Mouse (Mus musculus) cerebellum, adult 11-12 months (tissue): ENCODE data around the gene Klhdc3.

Source experiments
- DNase-seq: peaks from one replicate; pipeline ENCODE4 v3.0.0; 2022

Klhdc3 gene

DNA sequence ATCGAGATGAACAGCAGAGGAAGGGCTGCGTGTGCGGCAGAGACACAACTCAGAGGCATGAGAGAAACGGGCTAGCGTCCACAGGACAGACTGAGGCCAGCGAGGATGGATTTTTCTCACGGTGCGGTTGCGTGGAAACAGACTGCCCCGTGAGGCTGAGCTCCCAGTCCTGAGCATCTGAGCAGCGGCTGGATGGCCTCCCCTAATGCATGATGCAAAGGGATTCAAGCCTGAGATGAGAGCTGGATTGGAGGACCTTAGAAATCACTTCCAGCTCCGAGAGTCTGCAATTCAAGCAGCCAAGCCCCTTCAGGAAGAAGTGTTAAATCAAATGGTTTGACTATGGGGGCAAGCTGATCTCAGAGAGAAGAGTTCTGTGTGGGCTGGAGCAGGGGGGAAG lies 20.8 kb upstream of the Klhdc3 start:
- no peak for DNase-seq

DNA sequence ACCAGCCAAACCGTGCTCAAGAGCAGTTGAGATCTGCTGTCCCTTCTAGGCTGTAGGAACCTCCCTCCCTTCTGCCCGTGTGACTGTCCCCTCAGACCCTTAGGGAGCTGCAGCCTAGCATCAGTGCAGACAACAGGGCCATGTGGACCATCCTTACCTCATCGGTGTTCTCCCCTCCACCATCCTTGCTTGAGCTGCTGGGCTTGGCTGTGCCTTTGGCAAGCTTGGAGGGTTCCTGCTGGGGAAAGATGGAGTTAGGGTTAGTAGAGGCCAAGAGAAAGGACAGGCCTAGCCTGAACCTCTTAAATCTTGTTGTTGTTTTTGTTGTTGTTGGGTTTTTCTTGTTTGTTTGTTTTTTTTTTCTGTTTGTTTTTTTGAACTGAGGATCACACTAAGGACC lies 19.2 kb upstream of the Klhdc3 start:
- peak; percentile 67 for DNase-seq

DNA sequence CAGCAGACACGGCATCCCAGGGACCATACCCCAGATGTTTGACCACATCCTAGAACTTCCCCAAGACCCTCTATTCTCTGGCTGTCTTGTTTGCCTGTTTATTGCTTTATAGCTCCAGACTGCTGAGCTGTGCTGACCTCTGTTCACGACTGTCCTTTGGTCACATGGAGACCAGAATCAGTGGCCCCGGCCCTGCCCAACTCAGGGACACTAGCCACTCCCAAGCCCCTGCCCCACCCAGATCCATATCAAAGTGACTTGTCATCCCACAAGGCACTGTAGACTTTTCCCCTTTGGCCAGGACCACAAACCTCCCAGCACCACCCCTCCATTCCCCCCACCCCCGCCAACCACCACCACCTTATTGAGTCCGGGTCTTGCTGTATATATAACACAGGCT lies 18.5 kb upstream of the Klhdc3 start:
- DNase-seq: no peak

DNA sequence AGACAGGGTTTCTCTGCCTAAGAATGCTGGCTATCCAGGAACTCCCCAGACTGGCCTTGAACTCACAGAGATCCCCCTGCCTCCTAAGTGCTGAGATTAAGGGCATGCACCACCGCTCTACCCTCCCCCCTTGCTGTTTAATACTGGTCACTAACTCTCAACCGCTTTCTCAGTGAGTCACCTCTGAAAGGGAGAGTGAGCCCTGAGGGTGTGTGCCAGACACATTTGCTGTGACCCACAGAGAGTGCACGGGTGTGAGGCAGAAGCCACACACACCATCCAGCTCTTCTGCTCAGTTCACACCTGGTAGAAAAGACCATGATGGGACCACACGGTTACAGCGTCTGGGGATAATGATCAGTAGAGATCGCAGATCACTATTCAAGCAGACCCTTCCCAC lies 17.8 kb upstream of the Klhdc3 start:
- no peak for DNase-seq

DNA sequence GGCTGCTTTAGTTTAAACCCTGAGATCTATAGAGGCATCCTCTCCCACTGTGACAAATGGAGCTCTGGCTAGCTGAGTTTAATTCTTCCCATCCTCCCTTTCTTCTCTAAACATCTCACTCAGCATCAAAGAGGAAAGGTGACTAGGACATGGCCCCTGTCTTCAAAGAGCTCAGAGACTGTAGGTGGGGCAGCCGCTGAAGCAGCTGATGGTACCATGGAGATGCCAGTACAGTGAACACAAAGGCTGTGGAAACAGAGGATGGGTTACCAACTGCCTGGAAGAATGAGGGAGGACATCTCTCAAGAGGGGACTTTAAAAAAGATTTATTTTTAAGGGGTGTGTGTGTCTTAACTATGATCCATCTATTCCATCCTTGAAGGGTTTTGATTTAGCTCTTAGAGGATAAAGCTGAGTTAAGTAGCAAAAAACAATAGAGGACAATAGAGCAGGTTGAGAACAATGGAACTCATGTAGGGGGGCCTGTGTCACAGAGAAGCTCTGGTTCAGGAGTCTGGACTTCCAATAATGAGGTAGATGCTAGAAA lies 13.9 kb upstream of the Klhdc3 start:
- no peak for DNase-seq

DNA sequence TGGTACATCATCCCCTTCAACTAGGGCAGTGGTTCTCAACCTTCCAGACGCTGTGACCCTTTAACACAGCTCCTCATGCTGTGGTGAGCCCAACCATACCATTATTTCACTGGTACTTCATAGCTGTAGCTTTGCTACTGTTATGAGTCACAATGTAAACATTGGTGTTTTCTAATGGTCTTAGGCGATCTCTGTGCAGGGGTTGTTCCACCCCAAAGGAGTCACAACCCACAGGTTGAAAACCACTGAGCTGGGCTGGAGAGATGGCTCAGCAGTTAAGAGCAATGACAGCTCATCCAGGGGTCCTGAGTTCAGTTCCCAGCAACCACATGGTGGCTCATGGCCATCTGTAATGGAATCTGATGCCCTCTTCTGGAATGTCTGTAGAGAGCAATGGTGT lies 10.7 kb upstream of the Klhdc3 start:
- DNase-seq: no peak

DNA sequence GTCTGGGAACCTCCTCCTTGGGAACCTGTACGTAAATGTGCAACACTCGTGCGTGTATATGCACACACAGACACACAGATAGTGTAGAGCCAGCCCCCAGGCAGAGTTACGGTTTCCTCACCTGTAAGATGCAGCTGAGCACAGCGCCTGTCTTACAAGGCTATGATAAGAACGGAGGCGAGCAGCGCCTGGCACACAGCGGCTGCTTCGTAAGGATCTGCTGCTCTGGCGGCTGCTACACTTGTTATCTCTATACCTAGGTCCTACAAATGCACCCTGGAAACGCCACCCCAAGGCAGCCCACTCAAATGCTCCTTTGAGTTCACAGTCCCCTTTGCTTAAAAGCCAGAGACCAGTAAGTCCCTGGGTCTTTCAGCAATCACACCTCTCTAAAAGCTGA lies 10.0 kb upstream of the Klhdc3 start:
- no peak for DNase-seq

DNA sequence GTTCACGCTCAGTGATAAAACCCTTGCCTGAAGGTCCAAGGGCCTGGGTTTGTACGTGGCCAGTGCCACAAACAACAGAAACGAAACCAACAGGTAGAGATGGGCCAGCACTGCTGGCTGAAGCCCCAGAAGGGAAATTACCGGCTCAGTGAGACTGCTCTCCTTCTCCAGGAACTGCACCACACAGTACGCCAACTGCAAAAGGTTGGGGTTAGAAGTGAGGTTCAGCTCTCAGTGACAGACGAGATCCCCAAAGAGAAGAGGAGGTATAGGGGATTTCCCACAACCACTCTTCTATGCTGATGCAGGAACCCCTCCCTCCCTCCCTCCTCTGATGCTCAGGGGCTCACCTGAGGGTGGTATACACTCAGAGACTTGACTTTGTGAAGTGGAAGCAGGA lies 5.2 kb upstream of the Klhdc3 start:
- no peak for DNase-seq

DNA sequence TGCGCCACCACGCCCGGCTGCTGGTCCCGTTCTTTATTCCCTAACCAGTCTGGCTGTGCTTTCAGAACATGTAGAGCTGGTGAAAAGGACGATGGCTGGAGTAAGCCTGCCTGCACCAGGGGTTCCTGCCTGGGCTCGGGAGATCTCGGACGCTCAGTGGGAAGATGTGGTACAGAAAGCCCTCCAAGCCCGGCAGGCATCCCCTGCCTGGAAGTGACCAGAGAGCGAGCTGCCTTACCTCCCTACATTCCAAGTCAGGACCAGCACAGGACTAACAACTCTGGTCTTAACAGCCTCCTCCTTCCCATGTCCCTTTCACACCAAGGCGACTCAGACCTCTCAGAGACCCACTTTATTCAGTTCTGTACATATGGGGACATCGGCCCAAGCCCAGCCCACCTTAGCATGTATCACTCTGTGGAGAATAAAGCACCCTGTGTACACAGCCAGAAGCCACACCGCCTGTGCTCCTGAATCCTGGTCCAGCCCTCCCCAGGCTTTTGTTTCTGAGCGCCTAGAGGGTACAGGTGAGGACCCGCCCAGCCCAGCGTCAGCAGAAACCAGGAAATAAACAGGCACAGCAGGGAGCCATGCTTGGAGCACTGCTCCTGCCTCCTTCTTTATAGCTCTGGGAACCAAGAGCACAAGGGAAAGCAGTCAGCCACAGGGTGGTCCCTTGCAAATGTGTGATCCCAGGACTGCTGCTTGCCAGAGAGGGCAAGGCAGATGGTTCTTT lies 2.1 kb upstream of the Klhdc3 start:
- peak; percentile 55 for DNase-seq

DNA sequence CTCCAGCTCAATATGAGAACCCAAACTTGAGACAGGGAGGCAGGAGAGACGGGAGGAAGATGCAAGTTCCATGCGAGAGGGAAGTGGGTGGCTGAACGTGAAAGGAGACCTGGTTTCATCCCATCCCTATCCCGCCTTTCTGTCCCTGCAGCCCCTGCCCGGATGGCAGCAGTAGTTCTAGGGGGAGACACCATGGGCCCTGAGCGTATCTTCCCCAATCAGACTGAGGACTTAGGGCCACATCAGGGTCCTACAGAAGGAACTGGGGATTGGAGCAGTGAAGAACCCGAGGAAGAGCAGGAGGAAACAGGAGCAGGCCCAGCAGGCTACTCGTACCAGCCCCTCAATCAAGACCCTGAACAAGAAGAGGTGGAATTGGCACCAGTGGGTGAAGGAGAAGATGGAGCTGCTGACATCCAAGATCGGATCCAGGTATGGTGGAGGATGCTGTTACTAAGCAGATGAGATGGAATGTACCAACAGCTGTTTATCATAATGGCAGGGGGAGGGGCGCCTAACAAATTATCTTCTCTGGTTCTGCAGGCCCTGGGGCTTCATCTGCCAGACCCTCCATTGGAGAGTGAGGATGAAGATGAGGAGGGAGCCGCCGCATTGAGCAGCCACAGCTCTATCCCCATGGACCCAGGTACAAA lies 878 bp upstream of the Klhdc3 start:
- peak; percentile 60 for DNase-seq

DNA sequence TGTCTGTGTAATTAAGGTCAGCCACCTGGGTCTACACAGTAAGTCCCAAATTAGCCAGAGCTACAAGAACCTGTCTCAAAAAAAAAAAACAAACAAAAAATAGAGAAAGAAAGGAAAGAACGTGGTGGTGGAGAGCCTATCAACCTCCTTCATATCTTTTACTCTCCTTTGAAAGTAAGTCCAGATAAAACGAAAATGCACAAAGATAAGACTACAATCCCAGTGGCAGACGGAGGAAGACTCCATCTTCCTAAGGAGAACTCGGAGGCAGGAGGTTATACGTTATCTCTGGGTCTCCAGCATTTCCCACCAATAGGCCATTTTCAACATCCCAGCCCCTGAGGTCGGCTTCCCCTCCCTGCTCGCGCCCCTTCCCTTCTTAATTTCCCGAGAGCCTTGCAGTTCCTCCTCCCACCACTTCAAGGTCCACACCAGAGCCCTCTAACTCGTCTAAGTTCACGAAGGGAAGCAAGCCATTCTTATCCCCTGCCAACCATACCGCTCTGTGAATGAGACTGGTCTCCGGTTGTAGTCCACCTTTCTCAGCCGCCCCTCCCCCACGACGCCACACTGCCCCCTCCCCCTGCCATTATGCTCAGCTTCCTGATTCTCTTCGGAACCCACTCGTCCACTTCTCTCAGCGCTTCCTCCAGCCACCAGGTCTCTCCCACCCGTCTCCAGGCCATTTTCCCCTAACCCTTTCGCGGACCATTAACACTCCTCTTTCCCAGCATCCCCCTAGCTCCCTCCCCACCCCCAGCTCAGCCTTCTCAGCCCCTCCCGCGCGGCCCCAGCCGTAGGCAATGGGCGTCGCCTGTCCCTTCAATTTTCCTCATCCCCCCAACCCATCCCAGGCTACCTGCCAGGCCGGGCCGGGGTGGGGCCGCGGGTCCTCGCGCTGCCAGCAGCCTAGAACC lies 613 bp downstream of the Klhdc3 start:
- no peak for DNase-seq

DNA sequence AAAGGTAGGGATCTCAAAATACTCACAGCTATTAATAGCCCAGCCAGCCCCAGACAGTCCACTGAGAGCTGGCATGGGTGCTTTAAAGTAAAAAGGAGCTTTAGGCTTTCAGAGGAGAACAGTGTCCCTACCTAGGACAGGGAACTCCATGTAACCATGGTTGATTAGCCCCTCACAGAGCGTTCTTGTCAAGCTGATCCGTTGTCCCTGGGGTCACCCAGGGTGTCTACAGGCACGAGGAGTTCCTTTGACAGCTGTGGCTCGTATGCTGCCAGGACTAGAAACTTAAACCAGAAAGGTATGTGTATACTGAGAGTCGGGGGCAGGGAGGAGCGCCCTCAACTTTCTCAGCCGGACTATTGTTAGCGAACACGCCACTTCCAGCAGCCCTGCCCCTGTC lies 1.8 kb downstream of the Klhdc3 start:
- peak; percentile 44 for DNase-seq

DNA sequence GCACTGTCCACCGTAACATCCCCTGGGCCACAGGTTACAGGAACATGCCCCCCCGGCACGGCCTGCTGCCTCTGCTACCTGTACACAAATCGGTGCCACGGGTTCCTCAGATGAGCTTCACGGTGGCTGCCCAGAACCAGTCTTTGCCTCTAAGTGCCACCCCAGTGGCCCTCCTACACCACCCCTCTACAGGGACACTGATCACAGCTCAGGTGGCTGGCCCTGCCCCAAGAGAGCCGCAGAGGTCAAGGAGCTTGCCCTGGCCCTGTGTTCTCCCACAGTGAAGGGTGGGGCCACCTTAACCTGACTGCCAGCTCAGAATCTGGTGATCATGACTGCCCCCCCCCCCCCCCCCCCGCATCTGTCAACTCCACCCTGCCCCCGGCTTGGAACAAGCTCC lies 2.3 kb downstream of the Klhdc3 start, which contains the start of gene Mea1:
Gene Mea1 (plus strand): TSS at position 378 of the 400 bp plus-strand sequence.
- DNase-seq: peak; percentile 64

DNA sequence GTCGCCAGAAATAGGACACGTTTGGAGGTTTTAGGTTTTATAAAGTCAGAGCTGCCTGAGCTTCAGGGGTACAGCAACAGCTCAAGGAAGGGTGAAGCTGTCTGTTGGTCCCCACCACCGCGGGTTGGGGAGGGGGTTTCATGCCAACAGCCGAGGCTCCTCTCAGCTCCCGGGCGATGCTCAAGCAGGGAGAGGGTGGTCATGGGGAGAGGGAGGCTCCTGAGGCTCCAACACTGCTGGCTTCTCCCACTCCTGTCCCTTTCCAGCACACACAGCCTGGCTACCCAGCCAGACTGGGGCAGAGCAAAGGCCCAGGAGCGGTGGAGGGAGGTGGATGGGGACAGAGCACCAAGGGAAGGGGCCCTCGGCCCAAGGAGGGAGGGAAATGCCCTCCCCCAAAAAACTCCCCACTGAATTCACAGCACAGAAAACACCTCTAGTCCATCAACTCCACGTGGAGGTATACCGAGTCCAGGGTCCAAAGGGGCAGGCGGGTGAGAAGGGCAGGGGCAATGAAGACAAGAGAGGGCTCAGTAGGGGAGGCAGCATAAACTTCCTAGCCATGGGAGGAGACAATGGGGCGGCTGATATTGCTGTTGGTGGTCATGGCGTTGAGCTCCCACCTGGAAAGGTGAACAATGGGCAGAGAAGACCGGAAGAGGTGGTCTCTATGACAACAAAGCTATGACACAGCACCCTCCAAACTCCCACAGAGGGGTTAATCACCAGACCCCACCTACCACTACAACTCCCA lies 6.0 kb downstream of the Klhdc3 start:
- DNase-seq: peak; percentile 50

DNA sequence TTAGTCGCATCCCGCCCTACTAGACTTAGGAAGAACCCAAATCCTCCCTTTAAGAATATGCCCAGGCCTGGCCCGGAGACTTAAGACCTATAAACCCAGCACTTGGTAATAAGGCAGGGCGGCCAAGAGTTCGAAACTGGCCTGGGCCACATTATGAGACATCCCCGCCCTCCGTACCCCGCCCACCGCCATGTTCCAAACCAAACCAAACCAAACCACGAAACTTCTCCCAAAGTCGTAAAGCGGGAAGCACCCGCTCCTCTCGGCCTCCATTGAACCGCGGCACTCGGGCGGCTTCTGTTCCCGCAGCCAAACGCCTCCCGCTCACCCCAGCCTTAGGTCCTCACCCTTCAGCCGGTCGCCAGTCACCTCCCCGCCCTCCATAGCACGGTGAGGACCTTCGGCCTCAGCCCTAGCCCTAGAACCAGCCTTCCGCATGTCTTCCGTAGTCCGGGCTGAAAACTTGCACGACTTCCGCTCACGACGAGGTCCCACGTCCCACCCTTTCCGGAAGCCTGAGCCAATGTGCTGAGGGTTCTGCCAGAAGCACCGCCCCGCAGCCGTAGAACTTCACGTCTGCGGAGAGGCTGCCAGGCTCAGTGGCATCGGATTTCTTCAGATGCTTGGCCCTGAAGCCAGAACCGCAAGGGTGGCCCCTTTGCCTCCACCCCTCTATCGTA lies 6.7 kb downstream of the Klhdc3 start, which contains the start of gene Rrp36:
Gene Rrp36 (minus strand): TSS at position 503 of the 680 bp plus-strand sequence.
- DNase-seq: peak; percentile 87

DNA sequence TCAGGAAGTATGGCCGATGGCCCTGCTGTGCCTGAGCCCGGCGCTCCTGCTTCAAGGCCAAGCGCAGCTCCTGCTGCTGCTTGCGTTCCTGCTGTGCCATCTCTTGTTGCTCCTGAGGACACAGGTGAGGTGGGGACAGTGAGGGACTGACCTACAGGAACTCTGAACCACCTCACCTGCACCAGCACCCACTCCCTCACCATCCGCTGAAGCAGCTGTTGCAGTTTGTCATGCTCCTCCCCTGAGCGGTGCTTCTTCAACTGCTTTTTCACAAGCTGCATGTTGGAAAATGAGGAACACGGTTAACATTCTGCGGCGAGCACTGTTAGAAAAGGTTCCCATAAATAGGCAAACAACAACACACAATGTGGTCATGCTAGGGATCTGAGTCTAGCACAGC lies 10.8 kb downstream of the Klhdc3 start:
- no peak for DNase-seq

DNA sequence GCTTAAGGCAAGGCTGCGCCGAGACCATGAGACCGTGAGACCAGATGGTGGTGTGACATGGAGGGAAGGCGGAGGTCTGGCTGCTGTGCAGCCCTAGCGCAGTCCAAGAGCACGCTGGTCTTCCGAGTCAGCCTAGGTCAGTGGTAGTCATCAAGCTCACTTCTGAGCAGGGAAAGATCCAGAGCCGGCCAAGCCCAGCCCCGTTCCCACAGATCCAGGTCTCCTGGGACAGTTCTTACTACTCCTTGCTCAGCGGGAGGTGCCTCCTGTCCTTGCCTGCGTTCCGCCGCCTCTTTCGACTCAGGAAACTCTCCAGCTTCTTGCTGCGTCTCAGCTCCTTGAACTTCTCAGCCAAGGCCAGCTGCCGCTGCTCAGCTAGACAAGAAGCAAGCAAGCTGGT lies 13.0 kb downstream of the Klhdc3 start:
- peak; percentile 23 for DNase-seq

DNA sequence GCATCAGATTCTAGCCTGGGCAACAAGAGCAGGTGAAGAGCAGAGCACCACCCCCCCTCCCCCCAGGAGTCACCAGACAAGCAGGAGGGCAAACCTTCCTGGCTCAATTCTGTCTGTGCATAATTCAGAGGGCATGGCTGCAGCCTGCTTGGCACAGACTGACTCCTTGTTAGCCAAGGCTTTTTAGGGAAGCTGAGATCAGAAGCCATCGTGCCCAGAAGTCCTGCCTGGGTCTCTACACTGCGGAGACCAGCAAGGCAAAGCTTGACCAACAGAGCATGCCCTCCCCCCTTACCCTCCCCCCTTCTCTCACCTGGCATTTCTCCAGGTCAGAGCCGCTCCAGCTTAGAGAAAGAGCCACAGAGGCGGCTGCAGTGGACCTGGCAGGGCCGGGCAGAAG lies 18.0 kb downstream of the Klhdc3 start:
- peak; percentile 84 for DNase-seq

DNA sequence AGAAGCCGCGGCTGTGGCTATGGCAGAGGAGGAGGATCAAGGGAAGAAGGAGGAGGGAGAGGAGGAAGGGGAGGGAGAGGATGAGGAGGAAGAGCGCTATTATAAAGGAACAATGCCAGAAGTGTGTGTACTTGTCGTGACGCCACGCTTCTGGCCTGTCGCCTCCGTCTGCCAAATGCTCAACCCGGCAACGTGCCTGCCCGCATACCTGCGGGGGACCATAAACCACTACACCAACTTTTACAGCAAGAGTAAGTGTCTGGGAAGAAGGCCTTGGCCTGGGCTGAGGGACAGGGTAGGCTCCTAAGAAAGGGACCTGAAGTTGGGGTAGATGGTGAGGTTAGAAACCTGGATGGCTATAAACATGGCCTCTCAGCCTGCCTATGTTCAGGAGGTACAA lies 18.7 kb downstream of the Klhdc3 start:
- DNase-seq: peak; percentile 77

DNA sequence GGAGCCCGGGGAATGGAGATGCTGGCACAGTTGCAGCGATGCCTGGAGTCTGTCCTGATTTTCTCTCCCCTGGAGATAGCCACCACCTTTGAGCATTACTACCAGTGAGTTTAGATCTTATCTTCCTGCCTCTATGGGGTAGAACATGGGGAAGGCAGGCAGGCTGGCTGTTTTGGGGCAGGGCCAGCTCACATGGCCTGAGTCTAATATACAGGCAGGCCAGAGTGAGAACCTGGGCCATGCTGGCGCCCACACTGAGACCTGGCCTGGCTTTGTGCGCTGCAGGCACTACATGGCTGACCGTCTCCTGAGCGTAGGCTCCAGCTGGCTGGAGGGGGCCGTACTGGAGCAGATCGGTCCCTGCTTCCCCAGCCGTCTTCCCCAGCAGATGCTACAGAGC lies 19.4 kb downstream of the Klhdc3 start:
- peak; percentile 84 for DNase-seq

DNA sequence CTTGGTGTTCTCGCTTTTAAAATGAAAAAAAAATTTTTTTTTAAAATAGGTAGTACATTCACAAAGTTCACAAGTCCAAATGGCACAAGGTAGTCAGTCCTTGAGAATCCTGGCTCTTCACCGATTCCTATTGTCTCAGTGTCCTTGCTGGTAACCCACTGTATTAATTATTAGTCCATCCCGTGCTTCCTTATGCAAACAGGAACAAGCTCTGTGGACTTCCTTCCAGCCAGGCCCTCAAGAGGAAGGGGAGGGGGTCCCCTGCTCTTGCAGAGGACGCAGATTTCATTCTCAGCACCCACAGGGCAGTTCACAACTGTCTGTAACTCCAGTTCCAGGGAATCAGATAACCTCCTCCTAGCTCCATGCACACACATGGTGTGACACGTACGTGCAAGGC lies 24.7 kb downstream of the Klhdc3 start:
- no peak for DNase-seq
